Mouse (Mus musculus) activated CD4-positive, CD25-positive, alpha-beta regulatory T cell (primary cell): ENCODE measurements around the gene Cep97. TPM values are rescaled to one million over a fixed set of nuclear protein-coding genes. Genes with fewer than 3 reads are reported as not detected.

Source experiments
- polyA plus RNA-seq, 2 experiments: library from polyadenylated mRNA; unstranded; fragments of 100-300 nt; shearing (Covaris generic); gene quantifications; one replicate each; pipeline ENCODE4 v1.2.1; 2017

The Cep97 gene
- 10 to 100 TPM; 32.4 to 34.5 TPM for polyA plus RNA-seq

GRCm38 (mm10) chr16:55934453-55935037 is at the start of gene Cep97:
Gene Cep97, minus strand, starts transcription at chr16:55934855.

GRCm38 (mm10) chr16:55973431-55974255 is 39.0 kb upstream of the Cep97 start, which contains the start of gene Zbtb11:
Gene Zbtb11, plus strand, starts transcription at chr16:55973883.

GRCm38 (mm10) chr16:55966212-55966871 is 31.7 kb upstream of the Cep97 start, which contains the start of gene Rpl24:
Gene Rpl24, plus strand, starts transcription at chr16:55966275.

GRCm38 (mm10) chr16:55894893-55895650 is 39.6 kb downstream of the Cep97 start, which contains the start of gene Nxpe3:
Gene Nxpe3, minus strand, starts transcription at chr16:55895285.

Other genes with a start within 250 kb of the Cep97 start
- gene Nfkbiz, start 96.0 kb downstream of the Cep97 start, polyA plus RNA-seq, result 10 to 100 TPM; 52.3 to 54.8 TPM
- gene Nxpe3, start 39.6 kb downstream of the Cep97 start, polyA plus RNA-seq, result 10 to 100 TPM; 28.3 to 28.4 TPM
- 100 to 1,000 TPM; 635 to 980 TPM for gene Rpl24, start 31.4 kb upstream of the Cep97 start, polyA plus RNA-seq
- 10 to 100 TPM; 33.0 to 33.2 TPM for gene Zbtb11, start 39.0 kb upstream of the Cep97 start, polyA plus RNA-seq
- 100 to 1,000 TPM in 1 of 2 experiments, 10 to 100 TPM in 1; 79.4 to 102 TPM for gene Pcnp, start 94.9 kb upstream of the Cep97 start, polyA plus RNA-seq
- 10 to 100 TPM; 26.6 to 33.9 TPM for gene Trmt10c, start 103.0 kb upstream of the Cep97 start, polyA plus RNA-seq
- 10 to 100 TPM; 49.9 to 57.8 TPM for gene Senp7, start 113.5 kb upstream of the Cep97 start, polyA plus RNA-seq